Mouse (Mus musculus): ENCODE data around the gene Bcat1.

The Bcat1 gene

DNA sequence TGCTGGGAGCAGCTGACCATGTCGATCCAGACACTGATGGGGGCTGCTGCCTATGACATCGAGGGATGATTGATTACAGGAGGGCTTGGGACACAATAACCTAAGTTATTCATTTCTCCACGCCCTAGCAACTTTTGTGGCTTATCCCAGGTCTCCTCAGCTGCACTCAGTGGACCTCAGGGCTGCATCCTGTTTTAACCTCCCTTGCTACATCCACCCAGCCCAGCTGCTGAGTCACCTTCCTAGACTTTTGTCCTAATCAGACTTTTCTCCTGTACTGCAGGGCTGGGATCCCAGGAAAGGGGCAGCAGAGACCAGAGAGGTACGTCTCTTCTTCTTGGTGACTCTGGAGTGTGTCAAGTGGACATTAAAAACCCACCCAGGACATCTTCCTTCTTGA lies 19.9 kb downstream of the Bcat1 start:
- no peak for DNase-seq (ENCODE audit: low spot score)

- no peak for DNase-seq (ENCODE audit: low spot score)
Measured at GRCm38 (mm10) chr6:145055277-145055858, 20.6 kb downstream of the Bcat1 start.

- DNase-seq (ENCODE audit: low spot score), result no peak
Measured at GRCm38 (mm10) chr6:145052669-145053068, 23.3 kb downstream of the Bcat1 start.

GRCm38 (mm10) chr6:145050899-145051298 lies 25.1 kb downstream of the Bcat1 start:
- DNase-seq (ENCODE audit: low spot score), result no peak

DNA sequence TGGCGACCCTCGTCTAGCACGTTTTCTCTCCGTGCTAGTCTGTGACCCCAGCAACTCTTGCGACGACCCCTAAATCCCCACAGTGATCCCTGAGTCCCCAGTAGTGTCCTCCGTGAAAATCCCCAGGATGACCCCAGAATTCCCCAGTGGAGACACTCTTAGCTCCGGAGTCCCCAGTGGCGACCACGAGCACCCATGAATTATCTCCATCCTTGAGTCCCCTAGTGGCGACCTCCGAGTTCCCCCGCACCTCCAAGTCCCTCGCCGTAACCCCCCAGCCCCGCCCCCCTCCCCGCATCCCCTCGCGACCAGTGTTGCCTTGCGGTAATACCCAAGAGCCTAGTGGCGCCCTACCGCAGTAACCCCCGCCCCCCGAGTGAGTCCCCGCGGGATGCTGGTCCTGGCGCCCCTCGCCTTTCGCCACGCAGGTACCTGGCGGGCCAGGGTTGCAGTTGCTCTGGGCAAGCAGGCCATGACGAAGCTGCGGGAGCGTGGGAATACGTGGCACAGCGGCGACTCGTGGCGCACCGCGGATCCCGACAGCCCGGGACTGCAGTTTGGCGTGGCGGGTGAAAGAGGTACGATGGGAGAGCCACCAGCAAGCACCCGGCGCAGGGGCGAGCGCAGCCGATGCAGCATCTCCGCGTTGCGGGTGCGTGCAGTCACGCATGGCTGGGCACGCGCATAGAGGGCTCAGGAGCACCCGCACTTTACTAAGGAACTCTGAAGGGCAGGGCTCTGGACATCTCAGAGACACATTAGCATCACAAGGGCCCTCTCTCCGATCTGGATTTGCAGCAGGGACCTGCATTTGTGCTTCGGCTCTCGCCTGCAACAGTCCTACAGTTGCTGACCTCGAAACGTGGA lies 27.6 kb downstream of the Bcat1 start:
- DNase-seq (ENCODE audit: low spot score), result no peak

GRCm38 (mm10) chr6:145047445-145047857 lies 28.5 kb downstream of the Bcat1 start:
- DNase-seq (ENCODE audit: low spot score), result no peak

GRCm38 (mm10) chr6:145046266-145046890 lies 29.6 kb downstream of the Bcat1 start:
- DNase-seq (ENCODE audit: low spot score), result no peak

DNA sequence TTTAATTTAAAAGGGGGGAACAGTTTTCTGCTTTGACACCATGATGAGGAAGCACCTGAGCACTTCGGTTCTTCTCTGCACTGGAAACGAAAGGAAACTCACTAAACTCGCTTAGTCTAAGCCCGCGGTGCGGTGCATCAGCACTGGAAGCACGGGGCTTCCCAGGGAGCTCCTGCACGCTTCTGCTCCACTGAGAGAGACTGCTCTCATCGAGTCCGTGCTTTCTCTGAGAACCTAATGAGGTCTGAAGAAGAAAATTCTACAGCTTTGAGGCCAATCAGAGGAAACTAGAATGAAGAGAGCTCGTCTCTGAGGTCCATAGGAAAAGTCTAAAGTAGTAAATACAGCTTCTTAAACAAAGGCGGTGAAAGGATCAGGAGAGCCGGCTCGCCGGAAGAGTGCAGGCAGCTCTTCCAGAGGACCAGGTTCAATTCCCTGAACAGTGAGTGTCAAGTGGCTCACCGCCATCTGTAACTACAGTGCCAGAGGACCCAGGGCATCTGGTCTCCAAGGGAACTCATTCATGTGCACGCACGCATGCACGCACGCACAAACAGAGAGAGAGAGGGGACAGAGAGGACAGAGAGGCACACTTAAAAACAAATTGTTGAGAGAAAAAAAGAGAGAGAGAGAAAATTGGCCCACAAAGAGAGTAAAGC lies 30.9 kb downstream of the Bcat1 start:
- DNase-seq (ENCODE audit: low spot score), result no peak

- no peak for DNase-seq (ENCODE audit: low spot score)
Measured at GRCm38 (mm10) chr6:145040732-145041131, 35.3 kb downstream of the Bcat1 start.

GRCm38 (mm10) chr6:145037626-145038025 lies 38.4 kb downstream of the Bcat1 start:
- DNase-seq (ENCODE audit: low spot score), result no peak

DNA sequence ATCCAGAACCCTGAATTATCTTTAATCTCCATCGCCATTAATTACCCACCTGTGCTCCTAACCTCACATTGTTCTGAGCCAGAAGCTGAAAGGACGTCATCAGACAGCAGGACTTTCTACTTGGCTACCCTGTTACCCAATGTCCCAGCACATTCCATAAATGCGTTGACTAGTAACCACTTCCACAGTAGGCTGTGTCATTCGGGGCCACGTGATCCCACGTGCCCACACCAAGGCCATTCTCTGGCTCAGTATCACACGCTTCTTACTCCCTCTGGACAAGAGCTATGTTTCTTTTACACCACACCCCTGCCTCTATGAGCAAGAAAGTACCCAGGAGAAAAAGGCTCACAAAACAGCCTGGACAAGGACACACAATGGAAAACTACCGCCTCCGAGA lies 40.6 kb downstream of the Bcat1 start:
- no peak for DNase-seq (ENCODE audit: low spot score)

GRCm38 (mm10) chr6:145030587-145030986 lies 45.4 kb downstream of the Bcat1 start:
- DNase-seq (ENCODE audit: low spot score), result no peak

GRCm38 (mm10) chr6:145023990-145024389 lies 52.0 kb downstream of the Bcat1 start:
- DNase-seq (ENCODE audit: low spot score), result no peak

DNA sequence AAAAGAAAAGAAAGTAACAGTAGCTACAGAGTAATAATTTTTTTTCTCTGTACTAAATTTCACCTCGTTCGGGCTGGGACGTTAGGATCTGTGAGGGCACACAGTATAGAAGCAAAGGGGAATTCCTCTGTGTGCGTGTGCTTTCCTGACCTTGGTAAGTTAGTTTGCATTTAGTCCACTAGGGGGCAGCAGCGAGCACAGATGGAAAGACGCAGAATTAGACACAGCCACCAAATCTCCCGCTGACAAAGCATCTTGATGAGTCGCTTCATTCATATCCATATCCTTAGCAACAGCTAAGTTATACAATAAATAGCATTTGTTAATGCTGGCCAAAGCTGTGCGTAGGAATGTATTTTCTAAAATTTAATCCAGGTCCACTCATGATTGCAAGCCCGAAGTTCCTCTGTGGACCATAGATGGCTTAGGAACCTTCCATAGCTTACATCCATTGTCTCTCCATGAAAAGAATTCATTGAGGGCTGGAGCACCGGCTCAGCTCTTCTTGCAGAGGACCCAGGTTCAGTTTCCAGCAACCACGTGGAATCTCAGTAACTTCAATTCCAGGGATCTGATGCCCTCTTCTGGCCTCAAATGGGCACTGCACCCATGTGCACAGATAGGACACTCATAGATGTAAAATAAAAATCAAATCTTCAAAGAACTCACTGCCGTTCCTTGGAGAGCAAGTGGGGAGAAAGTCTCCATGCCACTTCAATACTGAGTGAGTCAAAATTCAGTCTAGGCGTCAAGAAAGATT lies 52.8 kb downstream of the Bcat1 start:
- no peak for DNase-seq (ENCODE audit: low spot score)

DNA sequence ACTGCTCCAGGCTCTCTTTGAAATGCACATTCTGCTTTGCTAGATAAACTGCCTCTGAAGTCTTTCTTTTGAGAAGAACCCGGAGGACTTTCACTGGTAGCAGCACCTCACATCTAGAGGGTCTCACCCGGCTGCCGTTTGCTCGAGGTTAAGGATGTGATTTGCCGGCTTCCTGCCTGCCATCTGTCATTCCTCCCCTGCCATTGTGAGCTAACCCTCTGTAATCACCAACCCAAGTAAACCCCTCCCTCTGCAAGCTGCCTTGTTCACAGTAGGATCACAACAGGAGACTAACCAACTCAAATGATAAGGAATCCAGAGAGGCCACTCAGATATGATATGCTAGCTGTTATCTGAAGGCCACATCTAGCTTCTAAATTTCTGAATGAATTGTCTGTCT lies 53.6 kb downstream of the Bcat1 start:
- no peak for DNase-seq (ENCODE audit: low spot score)

DNA sequence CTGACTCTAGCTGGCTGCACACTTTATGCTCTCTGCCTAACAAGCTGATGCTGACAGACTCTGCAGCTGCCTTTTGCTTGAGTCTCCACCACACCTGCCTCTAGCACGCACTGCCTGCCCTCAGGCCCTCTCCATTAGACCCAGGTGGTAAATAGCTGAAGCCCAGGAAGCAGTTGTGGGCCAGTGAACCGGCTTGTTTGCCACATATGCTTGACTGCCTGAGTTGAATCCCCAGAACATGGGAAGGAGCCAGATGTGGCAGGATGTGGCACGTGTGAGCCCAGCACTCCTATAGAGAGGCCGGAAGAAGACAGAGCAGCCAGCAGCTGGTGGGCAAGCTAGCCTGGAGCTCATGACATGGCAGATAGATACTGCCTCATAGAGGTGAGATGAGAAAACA lies 55.4 kb downstream of the Bcat1 start:
- no peak for DNase-seq (ENCODE audit: low spot score)

GRCm38 (mm10) chr6:145018295-145018694 lies 57.7 kb downstream of the Bcat1 start:
- no peak for DNase-seq (ENCODE audit: low spot score)

- DNase-seq (ENCODE audit: low spot score), result no peak
Measured at GRCm38 (mm10) chr6:145017508-145017907, 58.5 kb downstream of the Bcat1 start.

- no peak for DNase-seq (ENCODE audit: low spot score)
Measured at GRCm38 (mm10) chr6:145016639-145017038, 59.3 kb downstream of the Bcat1 start.

DNA sequence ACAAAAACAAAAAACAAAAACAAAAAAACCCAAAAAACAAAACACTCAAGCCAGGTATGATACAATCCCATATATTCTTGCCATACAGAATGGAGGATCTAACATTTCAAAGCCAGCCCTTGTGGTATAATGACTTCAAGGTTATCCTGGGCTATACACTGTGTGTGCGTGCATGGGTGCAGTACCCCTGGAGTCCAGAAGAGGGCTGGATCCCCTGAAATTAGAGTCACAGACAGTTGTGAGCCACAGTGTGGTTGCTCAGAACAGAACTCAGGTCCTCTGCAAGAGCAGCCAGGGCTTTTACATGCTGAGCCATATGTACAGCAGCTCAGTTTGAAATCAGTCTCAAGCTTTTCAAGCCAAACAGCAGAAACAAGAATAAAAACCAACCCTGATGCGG lies 61.0 kb downstream of the Bcat1 start:
- no peak for DNase-seq (ENCODE audit: low spot score)

- no peak for DNase-seq (ENCODE audit: low spot score)
Measured at GRCm38 (mm10) chr6:145012699-145013098, 63.3 kb downstream of the Bcat1 start.

- no peak for DNase-seq (ENCODE audit: low spot score)
Measured at GRCm38 (mm10) chr6:145011141-145011540, 64.8 kb downstream of the Bcat1 start.

Data from ovary, postnatal 14 days (tissue).